Mouse (Mus musculus) ES-Bruce4 (cell line): ENCODE measurements around the gene Fabp3. TPM values are rescaled to one million over a fixed set of nuclear protein-coding genes. Genes with fewer than 3 reads are reported as not detected.

ENCODE experiments used
- H3K27ac ChIP-seq: 2 replicates; pipeline ENCODE4 v1.5.1; 2012; ENCODE audit warnings: low read length, inconsistent platforms; ENCODE audit not compliant: insufficient read depth
- H3K27me3 ChIP-seq: 2 replicates; pipeline ENCODE4 v1.6.1; 2012; ENCODE audit warnings: mild to moderate bottlenecking, low read length, inconsistent platforms; ENCODE audit not compliant: control insufficient read depth, poor library complexity, insufficient read depth, severe bottlenecking
- H3K36me3 ChIP-seq: 2 replicates; pipeline ENCODE4 v1.6.1; 2012; ENCODE audit warnings: inconsistent platforms, mild to moderate bottlenecking, low read length, moderate library complexity; ENCODE audit not compliant: control insufficient read depth, poor library complexity, insufficient read depth, severe bottlenecking
- H3K4me1 ChIP-seq: one replicate; pipeline ENCODE4 v1.8.1; 2011; ENCODE audit warnings: low read length; ENCODE audit not compliant: control insufficient read depth, insufficient read depth
- H3K4me3 ChIP-seq: 2 replicates; pipeline ENCODE4 v1.5.1; 2011; ENCODE audit warnings: low read depth, mild to moderate bottlenecking, low read length
- H3K9ac ChIP-seq: 2 replicates; pipeline ENCODE4 v1.6.1; 2012; ENCODE audit warnings: low read depth, mild to moderate bottlenecking, inconsistent platforms; ENCODE audit not compliant: poor library complexity, severe bottlenecking
- H3K9me3 ChIP-seq: replicated peaks from 2 replicates; pipeline ENCODE4 v1.6.1; 2012; ENCODE audit warnings: mild to moderate bottlenecking, low read length, inconsistent platforms; ENCODE audit not compliant: control insufficient read depth, poor library complexity, insufficient read depth, severe bottlenecking
- CTCF ChIP-seq: IDR thresholded peaks from one replicate; pipeline ENCODE4 v1.8.1; 2011; ENCODE audit warnings: low read depth, low read length
- EP300 ChIP-seq: IDR thresholded peaks from 2 replicates; pipeline ENCODE4 v1.6.1; 2011; ENCODE audit warnings: low read depth, low read length; ENCODE audit not compliant: insufficient read depth
- POLR2A ChIP-seq: IDR thresholded peaks from one replicate; pipeline ENCODE4 v1.8.1; 2011; ENCODE audit warnings: low read length; ENCODE audit not compliant: insufficient read depth
- polyA plus RNA-seq: library from polyadenylated mRNA; stranded (reverse); fragments of >200 nt; gene quantifications from 2 replicates; pipeline ENCODE4 v1.2.4, GENCODE M21; 2011; ENCODE audit warnings: low read depth; ENCODE audit not compliant: missing spikeins, insufficient read depth, insufficient read length

The Fabp3 gene
- polyA plus RNA-seq, 1 experiment: 803 TPM

- no peaks in the 10 kb centered on the region for H3K27me3 ChIP-seq
- no peaks in the 10 kb centered on the region for H3K36me3 ChIP-seq
- H3K4me1 ChIP-seq: peaks cover 16% of the 10 kb centered on the region
- H3K27ac ChIP-seq: peak overlapping the region; percentile 39; the same call in 1 of the 2 replicates
- H3K9me3 ChIP-seq: no peaks in the 10 kb centered on the region
- no peak overlapping the region for H3K9ac ChIP-seq
- no peak overlapping the region for H3K4me3 ChIP-seq
- TF ChIP-seq POLR2A (no peak), CTCF (peak; percentile 95), EP300 (peak; percentile 58; the same call in 1 of the 2 replicates)
Observed at GRCm38 (mm10) chr4:130297123-130297529, 11.3 kb upstream of the Fabp3 start.

DNA sequence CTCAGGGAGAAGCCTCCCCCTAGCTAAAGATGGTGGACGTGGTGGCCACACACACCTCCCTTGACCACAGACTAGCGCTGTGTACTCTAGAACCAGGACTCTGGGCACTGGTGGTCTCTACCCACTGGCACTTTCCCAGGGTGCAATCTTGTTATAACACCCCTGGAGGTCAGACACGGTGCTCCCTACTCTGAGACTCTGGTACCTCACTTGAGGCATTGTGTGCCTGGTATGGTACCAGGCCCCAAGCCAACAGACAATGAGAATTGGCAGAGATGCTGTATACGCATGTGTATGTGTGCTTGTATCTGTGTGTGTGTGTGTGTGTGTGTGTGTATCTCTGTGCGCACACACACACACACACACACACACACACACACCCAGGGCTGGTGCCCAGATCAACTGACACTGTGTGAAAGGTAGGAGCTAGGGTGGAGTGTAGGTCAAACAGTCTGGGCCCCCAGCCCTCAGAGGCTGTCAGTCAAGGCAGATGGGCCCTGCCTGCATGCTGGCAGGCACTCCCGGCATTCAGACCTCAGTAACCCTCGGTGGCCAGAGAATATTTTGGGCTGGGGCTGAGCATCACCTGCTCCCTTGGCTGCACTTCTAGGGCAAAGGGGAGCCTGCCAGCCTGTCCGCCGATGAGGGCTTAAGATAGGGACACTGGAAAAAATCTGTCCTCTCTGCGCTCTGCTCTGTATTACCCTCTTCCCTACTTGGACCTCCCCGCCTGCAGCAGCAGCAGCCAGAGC, 9.3 kb upstream of the Fabp3 start:
- Histone ChIP-seq H3K9ac (peak overlapping the region; percentile 20; the same call in 1 of the 2 replicates), H3K4me1 (peaks cover 16% of the 10 kb centered on the region), H3K4me3 (peak overlapping the region; percentile 34), H3K36me3 (no peaks in the 10 kb centered on the region), H3K27ac (no peak overlapping the region), H3K27me3 (no peaks in the 10 kb centered on the region), H3K9me3 (no peaks in the 10 kb centered on the region)
- TF ChIP-seq EP300 (no peak), POLR2A (no peak), CTCF (no peak)

- no peak for TF ChIP-seq EP300
- TF ChIP-seq CTCF: no peak
- no peak for TF ChIP-seq POLR2A
- Histone ChIP-seq H3K36me3 (no peaks in the 10 kb centered on the region), H3K9me3 (no peaks in the 10 kb centered on the region), H3K4me3 (peak overlapping the region; percentile 34), H3K4me1 (peaks cover 19% of the 10 kb centered on the region), H3K27ac (no peak overlapping the region), H3K27me3 (no peaks in the 10 kb centered on the region), H3K9ac (peak overlapping the region; percentile 20; the same call in 1 of the 2 replicates)
Observed at GRCm38 (mm10) chr4:130299629-130300018, 8.8 kb upstream of the Fabp3 start.

GRCm38 (mm10) chr4:130302285-130302870, 6.0 kb upstream of the Fabp3 start:
- no peaks in the 10 kb centered on the region for H3K36me3 ChIP-seq
- no peak overlapping the region for H3K9ac ChIP-seq
- TF ChIP-seq CTCF (no peak), EP300 (peak; percentile 80; the same call in 1 of the 2 replicates), POLR2A (no peak)
- H3K9me3 ChIP-seq: no peaks in the 10 kb centered on the region
- H3K27ac ChIP-seq: peak overlapping the region; percentile 37; the same call in 1 of the 2 replicates
- H3K4me3 ChIP-seq: no peak overlapping the region
- no peaks in the 10 kb centered on the region for H3K27me3 ChIP-seq
- peaks cover 29% of the 10 kb centered on the region for H3K4me1 ChIP-seq

GRCm38 (mm10) chr4:130304746-130305145, 3.6 kb upstream of the Fabp3 start:
- no peaks in the 10 kb centered on the region for H3K36me3 ChIP-seq
- H3K27ac ChIP-seq: 0 out of 2 replicates have a peak overlapping the region, but pooled peaks have one; percentile 17
- no peak overlapping the region for H3K9ac ChIP-seq
- H3K27me3 ChIP-seq: no peaks in the 10 kb centered on the region
- no peaks in the 10 kb centered on the region for H3K9me3 ChIP-seq
- H3K4me1 ChIP-seq: peaks cover 21% of the 10 kb centered on the region
- no peak for TF ChIP-seq EP300
- H3K4me3 ChIP-seq: no peak overlapping the region
